Comparison of ENCODE assay signal across 9 mouse cellular contexts in the genomic region with DNA sequence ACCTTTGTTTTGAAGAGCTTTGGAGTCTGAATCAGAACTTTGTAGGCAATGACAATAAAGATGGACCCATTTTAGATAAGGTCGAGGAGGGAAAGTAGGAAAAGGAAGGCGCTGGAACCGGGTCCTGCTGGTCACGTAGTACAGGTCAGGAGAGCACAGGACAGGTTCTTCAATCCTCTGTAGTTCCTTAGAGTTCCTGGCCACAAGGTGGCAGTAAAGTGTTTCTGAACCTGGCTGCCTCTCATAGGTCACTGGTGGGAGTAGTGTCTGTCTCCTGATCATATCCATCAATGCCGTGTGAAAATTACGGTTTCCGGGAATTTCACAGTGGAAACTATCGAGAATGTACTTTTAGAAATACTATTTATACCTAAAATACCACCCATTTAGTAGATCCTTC. TPM values are rescaled to one million over a fixed set of nuclear protein-coding genes. Genes with fewer than 3 reads are reported as not detected.
DNase-seq lines count a peak whose midpoint lies in the region; ATAC-seq lines count a peak whose summit lies in the region.
"Had no signal": no experiment of that assay in that cellular context is flagged by ENCODE, and none has a peak within 500 bp of the region (broad histone marks: within the 10 kb centered on the region; RNA-seq: fewer than 3 reads in every experiment).

No protein-coding gene starts in this region.

- no peak for ATAC-seq in neural tube, embryonic 15.5 days (ENCODE audit: low FRiP score)
- ATAC-seq in embryonic facial prominence, embryonic 11.5 days (replicated peaks; ENCODE audit: insufficient number of reproducible peaks, low FRiP score, low TSS enrichment, low read depth) = no peak
- ATAC-seq in neural tube, embryonic 11.5 days (ENCODE audit: insufficient read depth, low FRiP score, low TSS enrichment) = no peak

- H3K4me2 ChIP-seq in neural tube, embryonic 15.5 days = no peak overlapping the region
- H3K4me2 ChIP-seq in embryonic facial prominence, embryonic 11.5 days (ENCODE audit: low read depth, low read length) = no peak overlapping the region
- no peak overlapping the region for H3K4me2 ChIP-seq in neural tube, embryonic 11.5 days (ENCODE audit: low read depth)

- H3K9ac ChIP-seq in neural tube, embryonic 15.5 days (replicated peaks) = no peak overlapping the region
- H3K9ac ChIP-seq in embryonic facial prominence, embryonic 11.5 days (replicated peaks; ENCODE audit: low read length) = no peak overlapping the region
- no peak overlapping the region for H3K9ac ChIP-seq in neural tube, embryonic 11.5 days (ENCODE audit: low read length)

- no peak overlapping the region for H3K27ac ChIP-seq in neural tube, embryonic 15.5 days (replicated peaks)
- no peak overlapping the region for H3K27ac ChIP-seq in embryonic facial prominence, embryonic 11.5 days (replicated peaks; ENCODE audit: low read depth, low read length)
- no peak overlapping the region for H3K27ac ChIP-seq in limb, embryonic 10.5 days
- no peak overlapping the region for H3K27ac ChIP-seq in neural tube, embryonic 11.5 days (ENCODE audit: low read depth, low read length)

- WGBS in neural tube, embryonic 15.5 days = 47% methylated on average over 8 of the region's 8 CpGs
- 51% methylated on average over 8 of the region's 8 CpGs for WGBS in embryonic facial prominence, embryonic 11.5 days
- 50% methylated on average over 8 of the region's 8 CpGs for WGBS in limb, embryonic 10.5 days
- 59% methylated on average over 8 of the region's 8 CpGs for WGBS in neural tube, embryonic 11.5 days

- H3K27me3 ChIP-seq in neural tube, embryonic 15.5 days (replicated peaks) = no peaks in the 10 kb centered on the region
- H3K27me3 ChIP-seq in embryonic facial prominence, embryonic 11.5 days (ENCODE audit: control insufficient read depth, insufficient read depth, low read length) = no peaks in the 10 kb centered on the region
- no peaks in the 10 kb centered on the region for H3K27me3 ChIP-seq in limb, embryonic 10.5 days (ENCODE audit: low read depth, poor library complexity, severe bottlenecking)
- H3K27me3 ChIP-seq in neural tube, embryonic 11.5 days (ENCODE audit: control insufficient read depth, insufficient read depth, low read length) = no peaks in the 10 kb centered on the region

- peaks cover 85% of the 10 kb centered on the region for H3K36me3 ChIP-seq in neural tube, embryonic 15.5 days
- H3K36me3 ChIP-seq in embryonic facial prominence, embryonic 11.5 days (replicated peaks; ENCODE audit: control insufficient read depth, insufficient read depth, low read depth, low read length) = peaks cover 5% of the 10 kb centered on the region
- H3K36me3 ChIP-seq in limb, embryonic 10.5 days = peaks cover 99% of the 10 kb centered on the region
- peaks cover 22% of the 10 kb centered on the region; the same call in 1 of the 2 replicates for H3K36me3 ChIP-seq in neural tube, embryonic 11.5 days (ENCODE audit: control insufficient read depth, insufficient read depth, low read length)

- peak; percentile 50 for DNase-seq in neural tube, embryonic 10.5 days (ENCODE audit: extremely low spot score, low spot score)
- peak; percentile 82 for DNase-seq in adrenal gland, postnatal 10 days
- DNase-seq in embryonic facial prominence, embryonic 11.5 days (ENCODE audit: low spot score) = peak; percentile 79
- DNase-seq in hindlimb bud, embryonic 11.5 days (ENCODE audit: extremely low spot score, low read depth, low spot score) = peak; percentile 57
- DNase-seq in limb, embryonic 10.5 days (ENCODE audit: low spot score) = peak; percentile 61
- DNase-seq in neural tube, embryonic 11.5 days (ENCODE audit: low spot score) = peak; percentile 55
- DNase-seq in thymus, postnatal 36 days = peak; percentile 24 to 45

- H3K4me1 ChIP-seq in neural tube, embryonic 15.5 days = no peaks in the 10 kb centered on the region
- no peaks in the 10 kb centered on the region for H3K4me1 ChIP-seq in embryonic facial prominence, embryonic 11.5 days (ENCODE audit: control insufficient read depth, insufficient read depth, low read length)
- H3K4me1 ChIP-seq in limb, embryonic 10.5 days = no peaks in the 10 kb centered on the region
- H3K4me1 ChIP-seq in neural tube, embryonic 11.5 days (ENCODE audit: control insufficient read depth, insufficient read depth, low read length) = no peaks in the 10 kb centered on the region

- H3K4me3 ChIP-seq in neural tube, embryonic 15.5 days (replicated peaks) = no peak overlapping the region
- H3K4me3 ChIP-seq in embryonic facial prominence, embryonic 11.5 days (ENCODE audit: low read depth, low read length) = no peak overlapping the region
- H3K4me3 ChIP-seq in limb, embryonic 10.5 days = no peak overlapping the region
- no peak overlapping the region for H3K4me3 ChIP-seq in neural tube, embryonic 11.5 days (ENCODE audit: low read depth, low read length)
- H3K4me3 ChIP-seq: myocyte had no signal

- no peaks in the 10 kb centered on the region for H3K9me3 ChIP-seq in neural tube, embryonic 15.5 days (replicated peaks)
- no peaks in the 10 kb centered on the region for H3K9me3 ChIP-seq in embryonic facial prominence, embryonic 11.5 days (replicated peaks; ENCODE audit: control insufficient read depth, low read length)
- H3K9me3 ChIP-seq in limb, embryonic 10.5 days (replicated peaks) = no peaks in the 10 kb centered on the region
- H3K9me3 ChIP-seq in neural tube, embryonic 11.5 days (ENCODE audit: control insufficient read depth, low read length) = no peaks in the 10 kb centered on the region

RNA-seq across cellular contexts. Expression of gene Dnajc8, which starts 10.5 kb away (rescaled TPM):
- 135 and 146 TPM in 2 replicates for polyA plus RNA-seq in neural tube, embryonic 15.5 days (2015; fragmentation: Nextera tagmentation; extraction: Ambion mirVana)
- 10 to 100 TPM; 73.9 to 87.0 TPM for total RNA-seq in adrenal gland, postnatal 10 days (2021)
- 249 and 255 TPM in 2 replicates for polyA plus RNA-seq in embryonic facial prominence, embryonic 11.5 days (2014; fragmentation: Nextera tagmentation; extraction: Ambion mirVana)
- 213 and 229 TPM in 2 replicates for polyA plus RNA-seq in limb, embryonic 10.5 days (2016; fragmentation: Nextera tagmentation; extraction: Ambion mirVana)
- polyA plus RNA-seq in neural tube, embryonic 11.5 days (2014; fragmentation: Nextera tagmentation; extraction: Ambion mirVana) = 211 and 219 TPM in 2 replicates

RNA-seq across cellular contexts. Expression of gene Atpif1, which starts 12.4 kb away (rescaled TPM):
- polyA plus RNA-seq in neural tube, embryonic 15.5 days (2015; fragmentation: Nextera tagmentation; extraction: Ambion mirVana) = 1,367 and 1,513 TPM in 2 replicates
- 100 to 1,000 TPM; 311 to 337 TPM for total RNA-seq in adrenal gland, postnatal 10 days (2021)
- 1,114 and 1,125 TPM in 2 replicates for polyA plus RNA-seq in embryonic facial prominence, embryonic 11.5 days (2014; fragmentation: Nextera tagmentation; extraction: Ambion mirVana)
- polyA plus RNA-seq in limb, embryonic 10.5 days (2016; fragmentation: Nextera tagmentation; extraction: Ambion mirVana) = 1,005 and 1,007 TPM in 2 replicates
- polyA plus RNA-seq in neural tube, embryonic 11.5 days (2014; fragmentation: Nextera tagmentation; extraction: Ambion mirVana) = 1,030 and 1,051 TPM in 2 replicates

RNA-seq across cellular contexts. Expression of gene Ptafr, which starts 18.0 kb away (rescaled TPM):
- 0.65 and 1.2 TPM in 2 replicates for polyA plus RNA-seq in neural tube, embryonic 15.5 days (2015; fragmentation: Nextera tagmentation; extraction: Ambion mirVana)
- total RNA-seq in adrenal gland, postnatal 10 days (2021) = 1 to 10 TPM; 1.9 to 2.3 TPM
- polyA plus RNA-seq in embryonic facial prominence, embryonic 11.5 days (2014; fragmentation: Nextera tagmentation; extraction: Ambion mirVana) = 0.25 and 0.34 TPM in 2 replicates
- polyA plus RNA-seq in limb, embryonic 10.5 days (2016; fragmentation: Nextera tagmentation; extraction: Ambion mirVana) = 0.20 and 0.25 TPM in 2 replicates
- polyA plus RNA-seq in neural tube, embryonic 11.5 days (2014; fragmentation: Nextera tagmentation; extraction: Ambion mirVana) = 0.12 and 0.21 TPM in 2 replicates
- polyA plus RNA-seq: myocyte had no signal

RNA-seq across cellular contexts. Expression of gene Sesn2, which starts 35.5 kb away (rescaled TPM):
- polyA plus RNA-seq in neural tube, embryonic 15.5 days (2015; fragmentation: Nextera tagmentation; extraction: Ambion mirVana) = 11.9 and 14.2 TPM in 2 replicates
- total RNA-seq in adrenal gland, postnatal 10 days (2021) = 10 to 100 TPM; 11.6 to 26.0 TPM
- polyA plus RNA-seq in embryonic facial prominence, embryonic 11.5 days (2014; fragmentation: Nextera tagmentation; extraction: Ambion mirVana) = 5.8 and 6.0 TPM in 2 replicates
- 10.9 and 11.7 TPM in 2 replicates for polyA plus RNA-seq in limb, embryonic 10.5 days (2016; fragmentation: Nextera tagmentation; extraction: Ambion mirVana)
- 6.1 and 7.0 TPM in 2 replicates for polyA plus RNA-seq in neural tube, embryonic 11.5 days (2014; fragmentation: Nextera tagmentation; extraction: Ambion mirVana)
